Mouse (Mus musculus): ENCODE data around the gene Smg6.

Smg6 gene

DNA sequence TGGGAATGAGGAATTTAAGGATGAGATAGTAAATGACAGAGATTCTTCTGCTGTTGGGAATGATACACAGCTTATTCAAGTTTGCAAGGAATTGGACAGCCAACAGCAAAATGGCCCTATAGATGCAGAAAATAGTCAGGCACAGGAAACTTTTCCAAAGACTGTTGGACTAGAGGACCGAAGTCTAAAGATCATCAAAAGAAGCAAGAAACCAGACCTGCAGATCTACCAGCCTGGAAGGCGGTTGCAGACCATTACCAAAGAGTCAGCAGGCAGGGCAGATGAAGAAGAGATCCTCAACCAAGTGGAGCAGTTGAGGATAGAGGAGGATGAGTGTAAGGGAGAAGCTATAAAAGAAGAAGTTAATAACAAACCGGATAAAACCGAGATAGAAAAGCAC lies 3.5 kb downstream of the Smg6 start:
- DNase-seq, result no peak

DNA sequence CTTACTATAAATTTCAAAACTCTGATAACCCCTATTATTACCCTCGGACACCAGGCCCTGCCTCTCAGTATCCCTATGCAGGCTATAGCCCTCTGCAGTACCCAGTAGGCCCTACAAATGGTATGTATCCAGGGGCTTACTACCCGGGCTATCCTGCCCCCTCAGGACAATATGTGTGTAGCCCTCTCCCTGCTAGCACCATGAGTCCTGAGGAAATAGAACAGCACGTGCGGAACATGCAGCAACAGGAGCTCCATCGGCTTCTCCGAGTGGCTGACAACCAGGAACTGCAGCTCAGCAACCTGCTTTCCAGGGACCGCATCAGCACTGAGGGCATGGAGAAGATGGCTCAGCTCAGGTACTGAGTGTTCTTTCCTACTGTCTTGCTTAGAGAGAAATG lies 4.8 kb downstream of the Smg6 start:
- no peak for DNase-seq

DNA sequence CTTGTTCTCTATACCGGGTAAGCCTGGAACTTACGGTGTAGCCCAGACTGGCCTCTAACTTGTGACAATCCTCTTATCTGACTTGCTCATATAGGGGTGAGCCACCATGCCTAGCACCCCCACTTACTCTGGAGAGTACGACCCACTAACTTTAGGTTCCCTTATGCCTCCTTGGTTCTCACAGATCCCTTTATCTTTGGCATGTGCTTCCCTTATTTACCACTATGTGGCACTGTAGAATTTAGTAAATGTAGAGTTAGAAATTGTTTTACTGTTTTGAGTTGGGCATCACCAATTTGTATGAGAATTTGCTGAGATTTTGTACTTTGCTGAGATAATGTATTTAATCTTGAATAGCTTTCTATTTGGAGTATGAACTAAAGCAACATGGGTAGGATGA lies 20.7 kb downstream of the Smg6 start:
- DNase-seq, result no peak

GRCm38 (mm10) chr11:74954901-74955300 lies 29.3 kb downstream of the Smg6 start:
- DNase-seq, result no peak

GRCm38 (mm10) chr11:74956006-74956405 lies 30.4 kb downstream of the Smg6 start:
- no peak for DNase-seq

DNA sequence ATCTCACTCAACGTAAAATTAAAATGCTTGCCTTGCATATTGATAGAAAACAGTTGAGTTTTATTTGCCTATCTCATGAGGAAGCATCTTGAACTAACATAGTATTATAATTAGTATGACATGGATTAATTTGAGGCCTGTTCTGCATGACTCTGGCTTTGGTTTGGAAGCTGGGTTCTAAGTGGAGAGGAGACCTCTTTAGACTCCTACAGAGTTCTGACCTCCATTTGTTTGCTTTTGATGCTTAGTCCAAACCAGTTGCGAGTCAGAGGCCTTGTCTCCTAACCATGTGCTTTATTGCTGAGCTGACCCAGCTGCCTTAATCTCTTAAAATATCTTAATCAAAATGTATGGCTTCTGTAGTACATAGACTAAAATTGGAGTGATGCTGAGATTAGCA lies 32.0 kb downstream of the Smg6 start:
- peak; percentile 31 to 37 for DNase-seq

- DNase-seq, result no peak
Measured at GRCm38 (mm10) chr11:74959501-74959900, 33.9 kb downstream of the Smg6 start.

DNA sequence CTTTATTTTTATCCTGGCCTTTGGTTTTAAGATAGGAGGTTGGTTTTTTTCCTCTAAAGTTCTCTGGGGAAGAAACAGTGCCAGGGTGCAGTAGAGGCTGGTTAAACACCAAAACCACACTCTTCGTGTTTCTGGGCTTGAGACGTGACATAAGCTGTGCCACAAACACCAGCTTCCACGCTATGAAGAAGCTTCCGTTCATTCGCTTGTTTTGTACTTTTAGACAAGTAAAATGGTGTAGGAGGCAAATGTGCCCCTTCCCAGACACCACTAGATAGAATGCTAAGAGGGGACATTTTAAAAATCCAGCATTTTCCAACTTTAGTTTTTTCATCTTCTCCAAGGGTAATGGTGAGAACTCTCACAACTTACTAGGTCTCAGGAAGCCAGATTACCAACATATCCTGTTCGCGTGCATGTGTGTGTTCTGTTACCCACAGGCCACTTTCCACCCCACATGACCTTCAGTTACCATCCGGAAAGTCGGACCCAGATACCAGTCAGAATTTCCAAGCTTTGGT lies 34.5 kb downstream of the Smg6 start:
- DNase-seq, result no peak

- no peak for DNase-seq
Measured at GRCm38 (mm10) chr11:74961953-74962352, 36.3 kb downstream of the Smg6 start.

DNA sequence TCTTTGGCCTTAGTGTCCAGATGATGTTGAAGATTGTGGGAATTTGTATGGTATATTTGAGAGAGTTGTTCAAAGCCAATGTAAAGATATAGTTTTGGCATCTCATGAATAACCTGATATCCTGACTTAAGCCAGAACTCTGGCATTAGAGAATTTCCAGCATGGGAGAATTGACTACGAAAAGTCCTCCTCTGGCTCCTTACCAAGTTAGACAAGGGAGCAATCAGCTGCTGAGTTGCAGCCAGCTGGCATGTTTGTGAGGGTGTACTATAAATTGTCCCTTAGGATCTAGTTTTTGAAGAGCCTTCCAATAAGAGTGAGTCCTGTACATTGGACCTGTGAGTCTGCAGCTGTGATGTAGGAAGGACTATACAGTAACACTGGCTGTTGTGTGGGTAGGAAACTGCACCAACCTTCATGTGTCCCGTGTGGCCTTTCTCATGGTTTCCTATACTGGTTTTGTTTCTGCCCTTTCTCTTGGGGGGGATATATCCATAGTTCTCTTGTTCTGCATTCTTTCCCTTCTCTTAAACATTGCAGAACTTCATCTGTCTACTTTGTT lies 37.3 kb downstream of the Smg6 start:
- DNase-seq, result peak in 1 of 2 experiments; percentile 20

DNA sequence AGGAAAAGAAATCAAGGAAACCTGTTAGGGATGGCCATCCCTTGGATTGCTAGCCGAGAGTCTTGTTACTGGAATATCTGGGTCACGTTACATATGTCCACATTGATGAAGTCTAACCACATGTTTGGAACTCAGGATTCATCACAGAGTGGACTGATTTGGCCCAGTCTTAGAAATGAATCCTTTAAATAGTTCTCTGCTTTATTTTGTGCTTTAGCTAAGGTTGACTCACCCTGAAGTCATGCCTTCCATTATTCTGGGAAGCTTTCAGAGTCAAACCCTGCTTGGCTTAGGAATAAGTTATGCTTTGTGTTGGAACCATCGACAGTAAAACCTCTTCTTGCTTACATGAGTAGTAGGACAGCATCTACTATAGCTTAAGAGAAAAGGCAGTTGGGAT lies 39.9 kb downstream of the Smg6 start:
- DNase-seq, result no peak

DNA sequence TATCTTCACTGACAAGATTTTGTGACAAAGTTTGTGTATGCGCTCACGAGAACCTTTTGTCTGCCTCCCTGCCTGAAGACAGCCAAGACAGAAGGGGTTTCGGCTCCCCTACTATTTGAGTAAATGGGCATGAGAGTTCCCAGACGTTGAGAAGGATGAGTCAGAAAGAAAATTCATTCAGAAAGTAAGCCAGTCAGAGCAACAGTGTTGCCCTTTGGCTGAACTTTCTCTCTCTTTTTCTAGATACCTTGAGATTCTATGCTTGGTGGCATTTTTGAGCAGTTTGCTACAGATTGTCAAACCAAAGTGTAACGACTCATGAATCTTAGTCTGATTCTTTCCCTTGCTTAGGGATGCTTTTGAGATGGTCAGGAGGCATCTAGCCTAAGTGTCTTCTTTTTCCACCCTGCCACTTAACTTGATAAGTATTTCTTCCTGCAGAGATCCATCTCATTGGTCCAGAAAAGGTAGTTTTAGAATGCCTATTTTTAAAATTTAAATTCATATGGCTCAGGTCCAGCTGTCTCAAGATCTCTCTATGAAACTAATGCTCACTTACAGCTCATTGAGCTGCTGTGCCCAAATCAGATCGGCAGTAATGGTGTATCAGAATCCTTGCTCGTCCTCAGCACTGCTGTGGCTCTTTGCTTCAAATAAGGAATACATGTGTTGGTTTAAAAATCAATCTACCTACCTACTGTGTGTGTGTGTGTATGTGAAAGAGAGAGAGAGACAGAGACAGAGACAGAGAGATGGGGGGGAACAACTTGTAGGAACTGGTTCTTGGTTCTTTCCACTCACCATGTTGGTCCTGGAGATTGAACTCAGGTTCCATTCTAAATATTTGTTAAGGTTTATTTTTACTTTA lies 47.9 kb downstream of the Smg6 start:
- no peak for DNase-seq

DNA sequence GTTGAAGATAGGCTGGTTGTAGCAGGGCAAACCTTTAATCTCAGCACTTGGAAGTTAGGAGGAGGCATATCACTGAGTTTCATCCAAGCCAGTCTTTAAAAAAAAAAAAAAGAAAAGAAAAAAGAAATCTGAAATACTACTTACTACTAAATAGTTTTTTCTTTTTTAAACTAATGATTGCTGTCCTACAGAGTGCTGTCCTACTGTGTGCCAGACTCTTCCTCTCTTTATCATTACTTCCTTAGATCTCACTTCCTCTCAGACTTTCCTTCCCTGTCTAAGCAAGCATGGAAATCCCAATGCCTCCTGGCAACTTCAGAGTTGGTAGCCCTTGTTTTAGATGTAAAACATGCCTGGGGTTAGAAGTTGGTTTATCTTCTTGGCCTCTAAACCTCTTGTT lies 49.0 kb downstream of the Smg6 start:
- no peak for DNase-seq

- DNase-seq, result no peak
Measured at GRCm38 (mm10) chr11:74976835-74977687, 51.4 kb downstream of the Smg6 start.

DNA sequence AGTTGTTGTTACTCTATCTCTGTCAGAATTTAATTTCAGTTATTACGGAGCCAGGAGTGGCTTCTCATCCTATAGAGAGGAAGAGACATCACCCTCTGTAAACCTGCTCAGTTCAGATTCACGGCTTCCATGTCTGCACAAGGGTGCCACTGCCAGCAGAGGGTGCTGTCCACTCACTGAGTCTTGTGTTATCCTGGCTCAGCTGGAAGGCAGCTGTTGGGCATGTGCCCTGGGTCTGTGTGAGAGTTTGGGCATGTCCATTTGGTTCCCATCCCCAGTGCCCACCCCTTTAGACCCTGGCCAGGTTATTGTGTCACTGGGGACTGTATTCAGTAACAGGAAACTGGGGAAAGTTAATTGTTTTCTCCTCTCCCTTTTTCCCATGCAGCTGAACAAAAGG lies 55.8 kb downstream of the Smg6 start:
- DNase-seq, result peak; percentile 90 to 91

DNA sequence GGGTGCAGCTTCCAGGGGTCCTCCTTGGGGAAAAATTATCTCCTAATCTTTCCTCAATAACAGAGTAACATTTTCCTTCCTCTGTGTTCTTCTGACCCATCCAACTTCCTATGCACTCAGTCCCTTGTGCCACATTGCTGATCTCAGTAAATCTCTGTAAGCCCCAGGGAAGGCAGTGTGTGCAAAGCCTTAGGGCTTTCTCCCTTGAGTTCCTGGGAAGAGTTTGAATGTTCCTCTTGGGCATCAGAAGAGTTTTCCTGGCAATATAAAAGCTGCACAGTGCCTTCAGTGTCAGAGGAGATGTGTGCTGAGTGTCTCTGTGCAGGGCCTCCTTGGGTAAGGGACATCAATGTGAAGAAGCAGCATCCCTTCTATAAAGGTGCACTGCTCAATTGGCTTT lies 56.6 kb downstream of the Smg6 start:
- DNase-seq, result no peak

GRCm38 (mm10) chr11:74988162-74988561 lies 62.5 kb downstream of the Smg6 start:
- peak; percentile 7 to 27 for DNase-seq

DNA sequence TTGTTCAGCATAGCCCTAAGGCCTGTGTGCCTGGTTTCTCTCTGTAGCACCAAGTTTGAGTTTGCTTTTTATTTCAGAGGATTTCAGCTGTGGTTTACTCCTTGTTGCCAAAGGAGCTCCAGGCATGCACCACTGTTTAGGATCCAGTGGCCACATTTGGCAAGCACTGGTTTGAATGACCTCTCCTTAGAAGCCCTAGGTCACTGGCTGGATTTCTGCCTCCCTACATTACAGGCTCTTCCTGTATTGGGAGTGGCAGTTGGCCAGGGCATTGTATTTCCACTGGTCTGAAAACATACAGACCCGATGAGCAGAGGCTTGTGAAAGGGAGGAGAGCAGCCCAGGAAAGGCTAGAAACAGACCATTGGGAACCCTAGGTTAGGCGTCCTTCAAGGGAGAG lies 63.4 kb downstream of the Smg6 start:
- peak; percentile 21 to 37 for DNase-seq

- DNase-seq, result no peak
Measured at GRCm38 (mm10) chr11:74990501-74990900, 64.9 kb downstream of the Smg6 start.

DNA sequence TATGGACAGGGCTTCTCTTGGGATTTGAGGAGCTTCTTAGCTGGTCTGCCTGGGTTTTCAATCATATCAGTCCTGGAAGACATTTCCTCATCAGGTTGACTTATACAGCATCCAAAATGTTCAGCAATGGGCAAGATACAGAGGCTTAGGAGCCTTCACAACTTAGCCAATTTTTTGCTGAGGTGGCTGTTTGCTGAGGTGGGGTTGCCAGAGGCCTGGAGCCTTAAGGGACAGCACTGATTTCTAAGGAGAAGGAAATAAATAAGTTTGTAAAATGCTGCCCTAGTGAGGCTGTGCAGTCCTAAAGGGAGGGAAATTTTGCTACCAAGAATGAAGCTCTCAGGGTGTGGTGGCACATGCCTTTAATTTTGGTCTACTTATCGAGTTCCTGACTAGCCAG lies 65.7 kb downstream of the Smg6 start:
- no peak for DNase-seq

DNA sequence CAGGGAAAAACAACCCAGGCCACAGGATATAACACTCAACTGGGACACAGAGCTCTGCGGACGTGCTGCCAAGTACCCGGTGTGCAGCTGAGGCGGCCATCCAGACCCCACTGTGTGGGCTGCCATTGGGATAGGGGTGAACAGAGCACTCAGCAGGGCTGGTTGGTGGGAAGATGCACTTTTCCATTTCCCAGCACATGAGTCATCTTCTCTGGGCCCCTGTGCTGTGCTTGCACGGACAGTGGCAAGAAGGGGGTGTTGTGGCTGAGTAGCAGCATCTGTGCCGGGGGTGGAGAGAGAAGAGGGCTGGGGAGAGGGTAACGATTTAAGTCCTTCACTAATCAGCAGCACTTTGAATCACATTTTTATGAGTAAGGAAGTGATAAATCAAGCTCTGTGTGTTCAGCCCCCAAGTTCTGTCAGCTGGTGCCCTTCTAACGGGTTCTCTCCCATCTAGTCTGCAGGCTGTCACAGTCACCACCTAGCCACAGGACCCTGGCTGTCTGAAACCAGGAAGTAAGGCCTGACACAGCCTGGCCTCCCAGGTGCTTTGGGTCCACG lies 66.9 kb downstream of the Smg6 start:
- peak; percentile 52 to 67 for DNase-seq

DNA sequence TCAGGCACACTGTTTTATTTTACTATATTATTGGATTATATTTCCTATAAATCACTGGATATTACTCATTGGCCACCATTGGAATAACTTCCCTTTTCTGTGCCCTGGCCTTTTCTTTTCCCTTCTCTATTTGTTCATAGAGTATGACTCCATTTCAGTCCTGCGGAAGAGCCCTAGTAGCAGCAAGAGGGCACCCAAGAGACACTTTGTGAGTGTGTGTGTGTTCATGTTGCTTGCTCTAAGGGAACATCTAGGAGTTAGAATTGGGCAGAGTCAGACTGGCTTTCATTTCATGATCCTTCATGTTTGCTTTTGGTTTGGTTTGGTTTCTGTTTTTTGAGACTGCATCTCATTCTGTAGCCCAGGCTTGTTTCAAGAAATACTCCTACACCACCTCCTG lies 68.5 kb downstream of the Smg6 start:
- DNase-seq, result no peak

DNA sequence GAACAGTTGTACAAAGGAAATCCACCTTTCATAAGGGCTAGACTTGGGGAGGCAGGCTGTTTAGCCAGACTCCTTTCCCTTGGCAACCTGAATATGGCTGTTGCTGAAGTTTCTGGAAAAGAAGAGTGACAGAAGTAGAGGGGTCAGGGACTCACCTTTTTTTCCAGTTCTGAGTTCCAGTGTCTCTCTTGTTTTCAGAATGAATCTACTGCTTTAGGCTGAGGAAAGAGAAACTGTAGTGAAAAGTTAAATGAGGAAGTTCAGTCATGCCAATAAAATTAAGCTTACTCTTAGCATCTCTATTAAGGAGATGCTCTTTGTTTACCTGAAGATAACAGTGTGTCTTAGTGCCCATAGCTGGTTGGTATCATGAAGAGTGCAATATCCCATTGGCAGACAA lies 69.2 kb downstream of the Smg6 start:
- no peak for DNase-seq

Measured in kidney, postnatal 4 days (tissue).